Mouse (Mus musculus) kidney, postnatal 14 days (tissue): Measurements from ENCODE around the gene She.

Experiments
- DNase-seq: peaks from one replicate; pipeline ENCODE4 v3.0.0; 2022; ENCODE audit warnings: mixed read lengths

The She gene

DNA sequence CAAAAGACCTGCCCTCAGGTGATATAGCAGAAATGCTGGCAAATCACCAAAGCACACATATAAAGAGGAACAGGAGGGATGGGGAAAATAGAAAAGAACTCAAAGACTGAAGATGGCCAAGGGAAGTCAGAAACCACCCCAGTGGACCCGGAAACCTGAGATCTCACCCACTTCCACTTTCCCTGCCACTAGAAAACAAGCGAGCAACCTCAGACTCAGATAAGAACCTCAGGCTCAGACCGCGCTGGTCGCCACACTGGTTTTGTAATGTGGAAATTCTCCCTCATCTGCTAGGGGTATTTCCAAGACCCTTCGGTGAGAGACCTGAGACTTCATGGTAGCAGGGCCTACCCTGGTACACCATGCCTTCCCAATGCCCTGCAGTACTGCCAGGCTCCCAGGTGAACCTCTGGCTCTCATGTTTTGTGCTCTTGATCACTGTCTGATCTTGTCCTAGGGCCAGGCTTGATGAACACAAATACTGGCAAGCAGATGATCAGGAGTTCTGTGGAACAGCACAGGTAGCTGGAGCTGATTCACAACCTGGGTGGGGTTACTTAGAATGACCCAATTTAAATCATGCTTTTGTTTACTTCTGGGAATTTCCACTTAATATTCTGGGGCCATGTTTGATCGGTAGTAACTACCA, 56.5 kb downstream of the She start:
- no peak for DNase-seq

DNA sequence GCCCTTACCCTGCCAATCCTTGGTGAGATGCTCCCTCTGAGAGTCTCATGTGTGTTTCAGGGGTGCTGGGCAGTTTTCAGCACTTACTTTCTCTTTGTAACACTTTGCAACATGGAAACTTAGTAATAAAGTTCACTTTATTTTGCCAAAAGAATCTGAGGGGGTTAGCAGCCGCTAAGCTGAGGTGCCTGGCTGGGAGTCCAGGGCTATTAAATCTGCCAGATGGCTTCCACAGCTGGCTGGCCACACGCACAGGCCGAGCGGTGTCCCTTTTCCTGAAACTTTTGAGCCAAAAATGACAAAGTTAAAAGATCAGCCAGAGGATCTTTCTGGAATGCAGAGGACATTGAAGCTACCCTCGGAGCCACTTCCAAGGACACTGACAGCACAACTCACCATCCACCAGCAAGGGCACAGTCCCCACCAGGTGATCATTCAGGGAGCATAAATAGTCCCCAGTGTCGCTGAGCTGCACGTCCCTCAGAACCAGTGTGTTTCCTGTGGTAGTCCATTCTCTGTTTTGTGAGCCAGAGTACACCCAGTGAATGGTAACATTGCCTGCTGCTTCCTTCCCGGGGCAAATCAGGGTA, 58.8 kb downstream of the She start:
- no peak for DNase-seq

DNA sequence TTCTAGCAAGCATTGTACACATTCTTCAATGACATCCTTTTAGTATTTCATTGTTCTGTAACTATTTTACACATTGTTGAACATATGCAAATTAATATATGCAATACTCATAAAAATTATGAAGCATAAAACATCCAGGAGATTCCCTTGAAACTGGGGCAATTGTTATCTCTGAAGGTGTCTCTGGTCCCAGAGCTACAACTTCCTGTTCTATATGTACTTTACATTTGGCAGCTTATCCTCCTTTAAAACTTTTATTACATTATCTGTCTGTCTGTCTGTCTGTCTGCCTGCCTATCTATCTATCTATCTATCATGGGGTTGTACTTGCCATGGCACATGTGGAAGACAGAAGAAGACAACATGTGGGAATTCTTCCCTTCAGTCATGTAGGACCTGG, 60.5 kb downstream of the She start:
- DNase-seq, result no peak

GRCm38 (mm10) chr3:89892517-89893106, 61.4 kb downstream of the She start:
- DNase-seq, result no peak

- DNase-seq, result no peak
Measured at GRCm38 (mm10) chr3:89896571-89896970, 65.4 kb downstream of the She start.

DNA sequence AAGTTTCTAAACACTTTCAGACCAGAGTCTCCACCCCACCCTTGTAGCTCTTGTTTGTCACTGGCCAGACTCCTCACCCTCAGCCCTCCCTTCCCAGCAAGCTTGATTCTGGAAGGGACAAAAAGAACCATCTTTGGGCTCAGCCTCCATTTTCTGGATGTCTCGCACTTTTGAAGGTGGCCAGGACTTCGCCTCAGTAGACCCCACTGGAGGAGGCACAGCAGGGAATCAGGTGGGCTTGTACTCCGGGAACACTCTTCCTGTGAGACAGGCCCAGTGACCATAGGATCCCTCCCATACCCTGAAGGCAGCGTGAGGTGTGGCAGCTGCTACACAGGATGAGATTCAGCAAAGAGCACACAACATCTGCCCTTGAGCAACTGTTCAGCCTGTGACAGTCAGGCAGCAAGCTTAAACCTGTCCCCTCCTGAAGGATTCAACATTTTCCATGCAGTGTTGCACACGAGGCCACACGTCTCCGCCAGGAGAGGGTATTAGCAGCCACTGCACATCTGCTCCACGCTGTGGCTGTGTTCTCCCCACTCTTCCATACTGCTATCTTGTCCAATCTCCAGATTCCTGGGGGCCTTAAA, 66.1 kb downstream of the She start:
- DNase-seq, result no peak

DNA sequence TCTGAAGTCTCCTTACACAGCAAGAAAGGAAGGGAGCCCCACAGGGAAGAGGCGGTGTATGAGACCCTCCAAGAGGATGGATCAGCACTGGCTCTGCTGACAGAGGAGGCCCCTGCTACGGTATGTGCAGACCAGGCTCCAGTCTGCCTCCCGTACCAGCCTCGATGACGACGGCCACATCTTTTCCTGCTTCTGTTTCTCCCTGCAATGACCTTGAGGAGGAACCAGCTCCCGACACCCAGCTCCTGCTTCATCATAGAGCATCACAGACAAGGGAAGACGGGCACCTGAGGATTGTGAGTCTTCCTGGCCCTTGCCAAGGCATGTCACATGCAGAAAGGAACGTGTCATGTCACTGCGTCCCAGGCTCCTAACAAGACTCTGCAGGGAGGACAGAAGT, 66.8 kb downstream of the She start:
- DNase-seq, result no peak

GRCm38 (mm10) chr3:89898870-89899510, 67.8 kb downstream of the She start:
- peak; percentile 66 for DNase-seq

- no peak for DNase-seq
Measured at GRCm38 (mm10) chr3:89899511-89899908, 68.3 kb downstream of the She start.

- DNase-seq, result no peak
Measured at GRCm38 (mm10) chr3:89907846-89908245, 76.7 kb downstream of the She start.
